Mouse (Mus musculus) thymus, adult 18-20 months (tissue): Measurements from ENCODE around the gene Vmn2r41.
"Not testable (repeated sequence)": the region's sequence is repeated elsewhere in the genome, so short reads cannot be mapped to it uniquely, and the experiment has no call there.

Experiments
- DNase-seq, 2 experiments: peaks; one replicate each; pipeline ENCODE4 v3.0.0; 2022; ENCODE audit warnings: mixed read lengths in 2 of 2

Gene Vmn2r41

DNA sequence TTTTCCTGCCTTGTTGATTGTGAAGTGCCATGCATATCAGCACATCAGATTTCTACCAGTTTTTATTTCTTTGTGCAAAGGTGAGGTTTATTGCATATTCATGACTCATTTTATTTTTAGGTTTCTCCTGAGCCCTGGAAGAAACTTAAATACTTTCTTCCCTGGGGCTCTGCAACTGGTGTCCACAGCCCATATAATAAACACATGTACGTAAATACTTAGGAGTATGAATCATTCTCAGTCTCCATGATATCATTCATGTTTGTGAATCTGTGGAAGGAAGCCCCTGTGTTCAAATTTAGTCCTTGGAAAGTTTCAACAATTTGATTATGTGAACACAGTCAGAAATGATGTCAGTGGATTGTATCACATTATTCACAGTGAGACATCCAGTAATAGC, at the start of gene Vmn2r41:
TSS of gene Vmn2r41 (minus strand) at position 101 of the 400 bp plus-strand sequence.
- not testable (repeated sequence) for DNase-seq

DNA sequence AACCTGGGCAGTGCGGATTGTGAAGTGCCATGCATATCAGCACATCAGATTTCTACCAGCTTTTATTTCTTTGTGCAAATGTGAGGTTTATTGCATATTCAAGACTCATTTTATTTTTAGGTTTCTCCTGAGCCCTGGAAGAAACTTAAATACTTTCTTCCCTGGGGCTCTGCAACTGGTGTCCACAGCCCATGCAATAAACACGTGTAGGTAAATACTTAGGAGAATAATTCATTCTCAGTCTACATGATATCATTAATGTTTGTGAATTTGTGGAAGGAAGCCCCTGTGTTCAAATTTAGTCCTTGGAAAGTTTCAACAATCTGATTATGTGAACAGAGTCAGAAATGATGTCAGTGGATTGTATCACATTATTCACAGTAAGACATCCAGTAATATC, 38.8 kb upstream of the Vmn2r41 start, which contains the start of gene Vmn2r42:
TSS of gene Vmn2r42 (minus strand) at position 101 of the 400 bp plus-strand sequence.
- DNase-seq: not testable (repeated sequence)

DNA sequence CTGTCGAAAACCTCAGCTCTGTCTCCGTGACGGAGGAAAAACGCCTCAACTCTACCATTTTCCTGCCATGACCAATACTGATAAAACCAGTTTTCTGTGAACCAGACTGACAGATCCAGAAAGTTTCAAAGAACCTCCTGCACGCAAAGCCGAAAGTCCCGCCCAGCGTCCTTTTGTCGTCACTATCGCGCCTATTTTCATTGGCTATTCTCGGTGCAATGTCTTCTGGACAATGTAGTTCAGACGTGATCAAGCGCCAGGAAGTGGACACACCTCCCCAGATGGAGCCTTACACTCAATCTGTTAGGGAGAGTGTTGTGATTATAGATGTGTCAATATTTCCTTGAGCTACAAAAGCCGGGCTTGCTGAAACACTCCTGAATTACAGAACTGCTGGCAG, 68.6 kb downstream of the Vmn2r41 start:
- not testable (repeated sequence) for DNase-seq
